Mouse (Mus musculus) frontal cortex, postnatal 10 days (tissue): ENCODE data around the gene Plpp3.
A peak's percentile ranks its signal among the peaks of the same experiment; 100 is the strongest.
"Not testable (repeated sequence)": the region's sequence is repeated elsewhere in the genome, so short reads cannot be mapped to it uniquely, and the experiment has no call there.

Experiments
- DNase-seq, 2 experiments: peaks; one replicate each; pipeline ENCODE4 v3.0.0; 2022; ENCODE audit warnings: low spot score in 2 of 2, mixed read lengths in 1 of 2

The Plpp3 gene

GRCm38 (mm10) chr4:105257667-105258560 is 100.8 kb downstream of the Plpp3 start:
- DNase-seq: no peak

- no peak for DNase-seq
These were observed 103.2 kb downstream of the Plpp3 start for GRCm38 (mm10) chr4:105260385-105260784.

DNA sequence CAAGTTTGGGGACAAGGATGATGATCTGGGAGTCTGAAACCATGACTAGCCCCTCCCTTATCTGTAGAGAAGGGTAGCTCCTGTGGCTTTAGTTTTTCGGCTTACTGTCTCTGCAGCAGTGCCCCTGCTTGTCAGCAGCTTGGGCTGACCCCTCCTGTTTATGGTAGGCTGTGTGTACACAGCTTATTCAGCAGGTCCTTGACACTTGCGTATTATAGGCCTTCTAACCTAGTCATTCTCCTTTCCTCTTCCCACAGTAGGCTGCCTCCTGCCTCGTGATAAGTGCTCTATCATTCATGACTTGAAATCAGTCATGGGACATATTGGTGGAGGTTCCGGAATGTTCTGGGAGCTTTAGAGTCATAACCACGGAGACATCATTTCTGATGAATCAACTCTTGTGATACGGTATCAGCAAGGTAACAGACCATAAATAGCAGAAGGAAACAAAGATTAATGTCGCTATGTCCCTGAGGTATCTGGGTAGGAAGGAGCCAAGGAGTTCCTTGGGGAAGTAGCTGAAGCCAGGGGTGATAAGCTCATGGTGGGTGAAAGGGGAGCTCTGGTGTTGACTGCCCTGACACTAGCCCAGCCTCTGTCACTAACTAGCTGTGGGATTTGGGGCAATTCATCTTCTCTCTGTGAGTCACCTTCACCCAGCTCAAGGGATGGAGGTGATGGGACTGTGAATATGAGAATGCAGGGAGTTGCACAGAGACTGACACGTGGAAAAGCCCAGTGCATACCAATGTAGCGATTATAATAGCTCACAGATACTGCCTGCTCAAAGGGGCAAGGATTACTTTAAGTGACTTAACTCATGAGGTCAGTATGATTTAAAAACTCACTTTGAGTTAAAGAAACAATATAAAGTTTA is 104.0 kb downstream of the Plpp3 start:
- DNase-seq: no peak

DNA sequence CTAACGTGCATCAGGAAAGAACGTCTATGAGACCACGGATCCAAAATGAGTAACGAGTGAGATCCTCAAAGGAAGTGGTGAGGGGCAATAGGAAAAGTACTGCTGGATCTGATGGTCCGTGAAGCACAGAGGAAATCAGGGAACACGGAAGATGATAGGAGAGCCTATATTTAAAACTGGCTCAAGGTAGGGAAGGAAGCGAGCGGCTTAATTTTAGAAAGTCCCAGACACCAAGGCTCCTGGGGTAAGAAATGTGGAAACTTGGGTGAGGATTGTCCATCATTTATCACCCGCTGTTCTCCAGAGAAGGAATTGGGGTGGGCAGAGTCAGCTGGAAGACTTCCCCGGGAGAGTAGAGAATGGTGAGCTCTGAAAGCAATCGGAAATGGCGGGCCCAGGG is 105.2 kb downstream of the Plpp3 start:
- DNase-seq: no peak

DNA sequence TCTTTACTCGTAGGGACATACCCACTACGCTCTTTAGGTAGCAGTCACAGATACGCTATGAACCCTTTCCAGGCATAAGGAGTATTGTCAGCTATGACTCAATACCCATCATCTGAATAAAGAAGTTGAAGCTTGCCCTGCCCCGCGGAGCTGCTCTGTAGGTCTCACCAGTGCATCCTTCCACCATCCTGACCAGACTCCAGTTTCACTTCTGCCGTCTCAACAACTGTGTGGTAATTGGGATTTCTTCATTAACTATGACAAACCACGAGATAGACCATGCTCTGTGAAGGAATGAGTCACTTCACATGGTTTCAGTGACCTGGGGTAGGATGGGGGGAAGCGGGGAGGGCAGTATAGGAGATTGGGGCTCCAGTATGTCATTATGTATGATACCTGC is 106.5 kb downstream of the Plpp3 start:
- DNase-seq: no peak

GRCm38 (mm10) chr4:105265041-105265440 is 107.9 kb downstream of the Plpp3 start:
- DNase-seq: no peak

GRCm38 (mm10) chr4:105265678-105266077 is 108.5 kb downstream of the Plpp3 start:
- peak in 1 of 2 experiments; percentile 14 for DNase-seq

DNA sequence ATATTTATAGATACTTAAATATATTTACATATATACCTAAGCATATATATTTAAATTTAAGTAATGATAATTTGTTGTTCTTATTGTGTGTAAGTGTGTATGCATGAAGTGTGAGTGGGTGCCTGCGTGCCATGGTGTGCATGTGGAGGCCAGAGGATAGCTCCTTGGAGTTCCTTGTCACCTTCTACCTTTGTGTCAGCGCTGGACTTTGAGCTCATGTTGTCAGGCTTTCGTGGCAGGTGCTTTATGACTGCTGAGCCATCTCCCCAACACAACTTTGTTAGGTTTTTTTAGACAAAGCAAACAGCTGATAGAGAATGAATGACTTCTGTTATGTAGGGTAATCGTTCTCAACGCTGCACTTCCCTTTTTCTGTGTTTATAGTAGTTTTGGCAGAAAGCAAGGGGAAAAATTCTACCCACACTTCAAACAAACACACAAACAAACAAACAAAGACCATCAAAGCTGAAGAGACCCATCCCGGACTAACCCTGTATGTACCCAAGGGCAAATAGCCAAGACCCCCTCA is 111.1 kb downstream of the Plpp3 start:
- DNase-seq: no peak

DNA sequence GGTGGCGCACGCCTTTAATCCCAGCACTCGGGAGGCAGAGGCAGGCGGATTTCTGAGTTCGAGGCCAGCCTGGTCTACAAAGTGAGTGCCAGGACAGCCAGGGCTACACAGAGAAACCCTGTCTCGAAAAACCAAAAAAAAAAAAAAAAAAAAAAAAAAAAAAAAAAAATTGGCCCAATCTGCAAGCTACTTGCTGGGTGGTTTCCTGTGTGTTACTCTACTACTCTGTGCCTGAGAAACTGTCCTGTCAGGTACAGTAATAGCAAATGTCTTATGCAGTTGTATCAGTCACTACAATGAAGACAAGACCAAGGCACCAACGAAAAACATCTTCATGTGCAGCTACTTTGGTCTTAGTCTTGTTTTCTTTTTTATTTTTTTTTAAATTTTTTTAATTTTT is 112.3 kb downstream of the Plpp3 start:
- not testable (repeated sequence) for DNase-seq

DNA sequence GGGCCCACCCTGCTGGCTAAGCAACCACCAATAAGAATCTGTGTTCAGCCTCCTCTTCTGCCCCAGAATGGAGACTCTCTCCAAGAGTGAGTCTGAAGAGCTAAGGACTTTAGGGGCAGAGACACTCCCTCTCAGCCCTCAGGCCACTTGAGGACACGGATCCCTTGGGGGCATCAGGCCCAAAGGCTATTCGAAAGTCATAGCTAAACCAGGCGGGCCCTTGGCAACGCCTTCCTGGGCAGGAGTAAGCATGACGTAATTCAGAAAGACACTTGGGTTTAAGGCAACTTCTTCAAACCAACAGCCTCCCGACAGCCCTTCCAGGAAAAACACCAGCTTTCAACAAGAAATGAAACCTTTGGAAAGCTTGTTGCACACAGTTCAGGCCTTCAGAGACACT is 114.0 kb downstream of the Plpp3 start:
- DNase-seq: no peak

DNA sequence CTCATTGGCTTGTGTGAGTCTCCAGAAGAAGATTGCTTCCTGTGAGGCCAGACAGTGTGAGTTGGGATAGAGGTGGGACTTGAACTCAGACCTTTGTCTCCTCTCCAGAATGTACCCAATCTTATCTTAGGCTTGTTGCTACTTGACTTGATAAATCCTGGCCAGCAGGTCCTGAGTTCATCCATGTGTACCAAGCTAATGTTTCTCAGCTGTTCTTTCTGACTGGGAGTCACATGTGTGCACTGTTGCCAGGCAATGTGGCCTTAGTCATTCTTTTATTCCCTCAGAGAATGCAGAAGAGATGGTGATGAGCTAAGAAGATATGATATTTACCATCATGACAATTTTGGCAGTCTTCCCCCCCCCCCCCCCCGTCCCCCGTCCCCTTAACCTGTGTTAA is 115.9 kb downstream of the Plpp3 start:
- no peak for DNase-seq

- DNase-seq: no peak
These were observed 116.3 kb downstream of the Plpp3 start for GRCm38 (mm10) chr4:105273486-105273885.

- no peak for DNase-seq
These were observed 118.5 kb downstream of the Plpp3 start for GRCm38 (mm10) chr4:105275616-105276015.

GRCm38 (mm10) chr4:105276062-105276795 is 119.1 kb downstream of the Plpp3 start:
- DNase-seq: no peak

DNA sequence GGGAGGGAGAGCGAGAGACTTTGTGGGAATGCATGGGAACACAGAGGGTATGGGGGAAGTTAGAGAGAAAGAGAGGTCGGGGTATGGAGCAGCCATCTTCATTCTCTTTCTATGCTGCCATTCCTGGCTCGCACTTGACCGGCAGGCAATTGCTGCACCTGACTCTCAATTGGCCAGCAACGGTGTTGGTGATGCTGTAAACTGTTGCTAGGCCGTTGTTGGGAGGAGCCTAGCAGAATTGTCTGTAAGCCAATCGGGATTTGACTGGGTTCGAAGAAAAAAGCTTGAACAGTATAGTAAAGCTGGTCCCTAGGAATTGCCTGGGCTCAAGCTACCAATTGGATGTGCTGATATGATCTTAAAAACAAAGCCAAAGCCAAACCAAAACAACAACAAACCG is 121.0 kb downstream of the Plpp3 start:
- no peak for DNase-seq

DNA sequence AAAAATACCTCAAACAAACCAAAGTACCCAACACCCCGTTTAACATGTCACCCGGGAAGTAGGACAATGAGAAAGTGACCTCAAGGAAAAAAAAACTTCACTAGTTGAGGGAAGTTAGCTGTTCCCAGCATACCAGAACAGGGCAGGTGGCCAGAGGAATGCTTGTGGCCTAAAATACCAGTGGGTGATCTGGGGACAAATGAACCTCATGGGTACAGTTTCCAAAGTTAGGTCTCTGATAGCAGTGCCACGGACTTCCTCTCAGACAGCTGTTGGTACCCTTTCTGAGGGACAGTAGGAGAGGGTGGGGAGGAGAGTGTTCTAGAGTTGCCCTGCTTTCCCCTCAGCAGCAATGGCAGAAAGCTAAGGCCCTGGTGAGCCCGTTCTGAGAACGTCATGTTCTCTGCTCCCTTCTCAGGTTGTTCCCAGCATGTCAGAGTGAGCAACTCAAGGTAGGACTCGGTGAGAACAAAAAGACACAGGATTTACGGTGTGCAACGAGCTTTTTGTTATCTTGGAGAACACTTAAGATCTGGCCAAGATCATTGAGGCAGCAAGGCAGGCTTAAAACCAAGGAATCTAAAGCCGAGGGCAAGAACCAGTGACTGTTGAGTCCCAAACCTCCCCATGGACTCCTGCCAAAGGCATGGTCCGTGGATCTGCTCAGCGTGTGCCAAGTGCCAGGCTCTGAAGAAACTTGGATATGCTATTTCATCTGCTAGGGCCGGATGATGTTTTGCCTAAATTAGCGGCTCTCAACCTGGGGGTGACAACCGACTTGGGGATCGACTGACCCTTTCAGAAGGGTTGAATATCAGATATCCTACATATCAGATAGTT is 121.6 kb downstream of the Plpp3 start:
- no peak for DNase-seq

- DNase-seq: no peak
These were observed 122.7 kb downstream of the Plpp3 start for GRCm38 (mm10) chr4:105279806-105280205.

GRCm38 (mm10) chr4:105281751-105282231 is 124.6 kb downstream of the Plpp3 start:
- DNase-seq: no peak
